Mouse (Mus musculus): ENCODE measurements around the gene Tspan18.

Gene Tspan18

DNA sequence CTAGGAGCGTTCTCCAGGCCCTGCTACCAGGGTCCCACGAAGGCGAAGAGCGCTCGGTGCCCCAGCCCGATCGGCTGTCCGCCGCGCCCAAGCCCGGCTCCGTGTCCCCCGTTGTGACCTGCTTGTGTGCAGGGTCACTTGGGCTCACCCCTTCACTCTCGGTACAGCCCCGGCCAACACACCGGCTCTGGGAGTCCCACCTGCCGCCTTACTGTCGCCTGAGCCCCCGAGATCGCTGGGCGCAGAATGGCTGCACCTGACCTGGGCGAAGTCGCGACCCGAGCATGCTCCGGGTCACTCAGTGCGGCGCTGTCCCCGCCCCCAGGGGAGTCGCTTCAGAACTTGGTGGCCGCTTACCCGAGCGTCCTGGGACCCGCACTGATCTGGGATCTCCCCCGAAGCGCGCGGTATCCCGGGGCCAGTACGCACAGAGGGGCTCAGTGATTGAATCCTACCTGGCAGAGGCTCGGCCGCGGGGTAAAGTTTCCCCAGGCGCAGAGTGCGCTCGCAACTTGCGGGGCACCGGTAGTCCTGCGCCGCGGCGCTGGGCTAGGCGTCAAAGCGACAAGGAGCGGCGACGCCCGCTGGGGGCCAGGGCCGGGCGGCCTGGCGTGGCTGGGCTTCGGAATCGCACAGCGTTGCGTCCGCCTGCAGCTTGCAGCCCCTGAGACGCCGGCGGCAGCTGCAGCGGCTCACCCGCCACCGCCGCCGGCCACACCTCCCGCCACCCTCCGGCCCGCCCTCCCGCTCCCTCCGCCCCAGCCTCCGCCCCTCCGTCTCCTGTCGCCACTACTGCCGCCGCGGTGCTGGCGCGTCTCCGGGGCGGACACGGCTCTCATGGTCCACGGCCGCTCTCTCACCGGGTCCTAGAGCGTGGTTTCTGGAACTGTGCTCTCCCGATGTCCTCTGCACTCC lies at the start of gene Tspan18:
Tspan18 (minus strand) TSS at position 689 of the 915 bp plus-strand sequence.
- peak; percentile 60 for DNase-seq (ENCODE audit: low read depth, low spot score)

DNA sequence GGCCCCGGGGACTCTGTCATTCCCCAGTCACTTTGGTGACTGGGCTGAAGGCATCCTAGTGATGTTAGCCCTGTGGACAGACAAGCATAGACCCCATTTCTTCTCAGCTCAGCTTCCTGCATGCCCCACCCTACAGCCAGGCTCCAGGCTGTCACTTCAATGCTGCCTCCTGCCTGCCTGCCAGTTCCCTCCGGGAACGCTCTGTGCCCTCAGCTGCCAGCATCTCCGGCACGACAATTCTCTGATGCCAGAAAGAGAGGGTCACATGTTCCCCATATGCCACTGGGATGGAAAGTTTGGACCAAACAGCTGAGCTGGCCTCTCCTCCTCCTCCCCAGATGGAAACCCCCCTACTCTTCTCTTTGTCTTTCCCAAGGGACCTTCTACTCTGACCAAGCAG lies 49.5 kb upstream of the Tspan18 start:
- no peak for DNase-seq (ENCODE audit: low read depth, low spot score)

DNA sequence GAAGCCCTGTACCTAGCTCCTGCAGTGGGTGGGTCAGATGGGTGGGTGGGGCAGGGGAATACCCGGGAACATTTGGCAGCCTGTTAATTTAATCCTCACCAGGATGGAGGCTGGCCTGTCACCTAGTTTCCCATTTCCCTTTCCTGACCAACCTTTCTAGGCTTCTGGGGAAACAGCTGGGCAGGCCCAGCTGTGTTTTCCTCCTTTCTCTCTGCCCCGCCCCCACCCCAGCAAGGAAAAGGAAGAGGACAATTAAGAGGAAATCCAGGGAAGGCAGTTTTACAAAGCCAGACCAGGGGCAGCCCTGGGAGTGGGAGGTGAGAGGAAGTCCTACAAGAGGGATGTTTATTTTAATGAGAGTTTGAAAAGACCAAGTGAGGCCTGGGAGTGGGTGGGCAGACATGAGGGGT lies 46.4 kb upstream of the Tspan18 start:
- no peak for DNase-seq (ENCODE audit: low read depth, low spot score)

DNA sequence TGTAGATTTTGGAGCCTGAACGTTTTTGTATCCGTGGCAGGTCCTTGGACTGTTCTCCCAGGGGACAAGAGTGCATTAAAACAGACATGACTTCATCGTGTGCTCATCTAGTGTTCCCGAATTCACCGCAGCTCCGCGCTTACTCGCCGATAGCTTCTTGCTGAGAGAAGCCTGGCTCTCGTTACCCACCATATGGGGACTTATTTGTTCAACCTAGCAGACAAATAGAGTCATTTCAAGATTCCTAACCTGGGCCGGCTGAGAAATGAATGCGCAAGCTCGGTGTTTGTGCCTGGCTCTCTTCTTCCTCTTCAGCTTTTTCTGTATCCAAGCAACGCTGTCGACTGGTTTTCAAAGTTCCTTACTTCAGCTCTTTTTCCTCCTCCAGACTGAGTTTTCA lies 43.5 kb upstream of the Tspan18 start:
- no peak for DNase-seq (ENCODE audit: low read depth, low spot score)

DNA sequence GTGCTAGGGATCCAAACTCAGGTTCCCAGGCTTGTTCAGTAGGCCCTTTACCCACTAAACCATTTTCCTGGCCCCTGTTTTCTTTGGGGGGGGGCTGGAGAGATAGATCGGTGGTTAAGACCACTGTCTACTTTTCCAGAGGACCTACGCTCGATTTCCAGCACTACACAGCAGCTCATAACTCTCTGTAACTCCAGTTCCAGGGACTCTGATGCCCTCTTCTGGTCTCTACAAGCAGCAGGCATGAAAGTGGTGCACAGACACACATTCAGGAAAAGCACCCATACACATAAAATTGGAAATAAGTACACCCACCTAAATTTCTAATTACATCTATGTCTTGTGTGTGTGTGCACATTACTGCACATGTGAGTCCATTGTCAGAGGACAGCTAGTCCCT lies 42.9 kb upstream of the Tspan18 start:
- DNase-seq (ENCODE audit: low read depth, low spot score) = no peak

DNA sequence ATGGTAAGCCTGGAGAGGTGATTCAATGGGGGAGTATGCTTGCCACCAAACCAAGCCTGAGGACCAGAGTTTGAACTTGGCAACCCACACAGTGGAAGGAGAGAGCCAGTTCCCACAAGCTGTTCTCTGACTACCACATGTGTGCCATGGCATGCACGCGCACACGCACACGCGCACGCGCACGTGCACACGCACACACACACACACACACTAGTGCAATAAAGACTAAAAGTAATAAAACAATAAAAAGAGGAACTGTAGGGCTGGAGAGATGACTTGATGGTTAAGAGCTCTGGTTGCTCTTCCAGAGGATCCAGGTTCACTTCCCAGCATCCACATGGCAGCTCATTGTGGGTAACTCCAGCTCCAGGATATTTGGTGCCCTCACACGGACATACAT lies 38.6 kb upstream of the Tspan18 start:
- DNase-seq (ENCODE audit: low read depth, low spot score) = no peak

DNA sequence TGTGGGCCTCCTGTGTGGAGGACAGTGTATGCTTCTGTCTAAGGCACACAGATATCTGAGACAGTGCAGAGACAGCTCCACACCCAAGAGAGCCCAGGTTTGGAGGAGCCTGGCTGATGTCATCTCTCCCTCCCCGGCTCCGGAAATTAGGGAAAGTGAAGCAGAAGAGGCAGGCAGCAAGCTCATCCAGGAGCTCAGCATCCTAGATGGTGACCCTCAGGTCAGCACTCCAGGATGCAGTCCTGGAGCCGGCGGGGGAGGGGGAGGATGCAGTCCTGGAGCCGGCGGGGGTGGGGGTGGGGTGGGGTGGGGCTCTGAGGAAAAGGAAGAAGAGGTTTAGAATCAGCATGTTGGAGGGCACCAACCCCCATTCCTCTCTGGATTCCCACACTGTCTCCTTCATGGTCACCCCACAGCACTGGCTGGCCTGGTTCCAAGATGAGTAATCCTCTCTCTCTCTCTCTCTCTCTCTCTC lies 37.8 kb upstream of the Tspan18 start:
- DNase-seq (ENCODE audit: low read depth, low spot score) = no peak

DNA sequence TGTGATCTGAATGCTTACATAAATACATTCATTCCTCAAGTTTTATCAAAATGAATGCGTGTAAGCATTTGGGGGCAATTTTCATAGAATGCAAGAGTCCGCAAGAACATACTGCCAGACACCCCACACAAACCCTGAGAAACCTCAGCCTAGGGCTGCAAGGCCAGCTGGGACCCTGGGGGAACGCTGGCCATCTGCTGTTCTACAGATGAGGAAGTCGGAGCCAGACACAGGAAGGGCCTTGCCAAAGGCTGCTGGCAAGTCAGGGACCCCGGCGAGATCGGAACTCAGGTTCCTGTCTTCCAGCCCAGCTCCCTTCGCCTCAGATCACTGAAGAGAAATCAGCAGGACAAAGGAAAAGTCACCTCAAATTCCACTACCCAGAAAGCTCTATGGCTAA lies 34.6 kb upstream of the Tspan18 start:
- no peak for DNase-seq (ENCODE audit: low read depth, low spot score)

DNA sequence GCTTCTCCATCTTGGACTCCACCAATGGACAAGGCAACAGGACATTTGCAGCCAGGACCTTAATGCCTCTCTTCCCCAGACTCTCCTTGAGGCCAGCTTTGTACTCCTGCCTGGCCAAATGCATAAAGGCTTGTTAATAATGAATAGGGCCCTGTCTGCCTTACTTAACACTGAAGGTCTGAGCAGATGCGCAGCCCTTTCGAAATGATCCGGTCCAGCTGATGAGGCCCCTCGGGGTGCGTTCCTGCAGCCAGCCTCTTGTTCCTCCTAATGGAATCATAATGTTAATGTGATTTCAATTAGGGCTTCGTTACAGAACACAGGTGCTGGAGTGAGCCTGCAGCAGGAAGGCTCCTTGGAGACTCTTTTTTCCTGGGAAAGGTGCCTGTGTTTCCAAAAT lies 33.7 kb upstream of the Tspan18 start:
- no peak for DNase-seq (ENCODE audit: low read depth, low spot score)

DNA sequence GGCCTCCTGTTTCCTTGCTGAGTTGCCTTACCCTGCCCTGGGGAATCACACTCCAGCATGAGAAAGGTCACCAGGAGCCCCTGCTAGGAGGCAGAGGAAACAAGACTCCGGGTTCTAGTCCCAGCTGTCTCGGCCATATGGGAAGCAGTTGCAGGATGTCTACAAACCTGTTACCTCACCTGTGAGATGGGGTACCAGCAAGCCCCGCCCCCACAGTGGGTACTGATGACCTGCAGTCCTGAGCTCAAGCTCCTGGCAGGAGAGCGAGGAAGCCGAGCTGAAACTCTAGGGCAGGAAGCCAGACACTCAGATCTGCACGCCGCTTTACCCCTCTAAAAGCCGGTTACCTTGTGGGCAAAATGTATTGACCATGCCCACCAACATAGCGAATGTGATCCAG lies 31.1 kb upstream of the Tspan18 start:
- DNase-seq (ENCODE audit: low read depth, low spot score) = no peak

DNA sequence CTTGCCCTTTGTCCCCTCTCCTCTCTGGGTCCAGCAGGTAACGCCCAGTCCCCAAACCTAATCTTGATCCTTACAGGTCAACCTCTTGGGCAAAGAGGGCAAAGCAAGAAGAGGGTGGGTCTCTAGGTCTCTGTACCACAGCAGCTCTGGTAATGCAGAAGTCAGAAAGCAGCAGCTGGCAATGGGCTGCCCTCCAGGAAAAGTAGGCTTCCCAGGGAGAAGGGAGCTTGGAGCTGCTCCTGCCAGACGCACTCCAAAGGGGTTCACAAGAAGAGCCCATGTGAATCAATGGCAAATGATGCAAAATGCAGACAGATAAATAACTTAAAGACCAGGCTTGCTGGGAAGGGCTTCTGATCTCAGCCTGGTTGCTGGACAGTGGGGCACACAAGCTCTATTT lies 30.6 kb upstream of the Tspan18 start:
- no peak for DNase-seq (ENCODE audit: low read depth, low spot score)

DNA sequence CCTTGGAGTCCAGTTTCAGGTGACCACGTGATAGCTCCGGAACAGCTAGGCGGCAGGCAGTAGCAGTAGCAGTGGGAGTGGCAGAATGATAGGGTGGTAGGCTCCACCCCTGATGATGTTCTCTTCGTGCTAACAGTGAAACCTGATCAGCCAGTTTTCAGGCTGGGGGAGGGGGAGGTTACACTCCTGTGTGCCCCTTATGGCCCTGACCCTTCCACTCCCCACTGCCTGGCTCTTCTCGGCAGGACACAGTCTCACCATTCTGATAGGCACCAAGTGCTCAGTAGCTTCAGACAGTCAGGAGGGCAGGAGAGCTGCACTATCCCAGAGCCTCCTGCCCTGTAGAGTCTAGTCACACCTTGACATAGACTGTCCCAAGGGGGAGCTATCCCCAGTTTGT lies 27.1 kb upstream of the Tspan18 start:
- DNase-seq (ENCODE audit: low read depth, low spot score) = peak; percentile 32

DNA sequence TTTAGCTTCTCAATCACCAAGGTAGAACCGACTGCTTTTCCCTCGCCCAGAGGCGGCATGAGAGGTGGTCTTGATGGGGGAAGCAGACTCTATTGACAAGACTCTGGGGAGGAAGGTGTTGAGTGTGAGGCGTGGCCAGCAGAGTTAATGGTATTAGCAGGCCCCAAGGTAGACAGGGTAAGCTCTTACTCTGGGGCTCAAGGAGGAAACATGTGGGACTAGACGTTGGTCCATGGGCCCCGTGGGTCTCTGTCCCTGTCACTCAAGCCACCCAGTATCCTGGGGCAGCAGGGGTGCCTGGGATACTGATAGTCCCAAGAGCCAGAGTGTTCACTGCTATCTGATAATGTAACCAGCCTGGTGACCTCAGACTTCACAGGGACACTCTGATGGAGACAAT lies 26.0 kb upstream of the Tspan18 start:
- no peak for DNase-seq (ENCODE audit: low read depth, low spot score)

DNA sequence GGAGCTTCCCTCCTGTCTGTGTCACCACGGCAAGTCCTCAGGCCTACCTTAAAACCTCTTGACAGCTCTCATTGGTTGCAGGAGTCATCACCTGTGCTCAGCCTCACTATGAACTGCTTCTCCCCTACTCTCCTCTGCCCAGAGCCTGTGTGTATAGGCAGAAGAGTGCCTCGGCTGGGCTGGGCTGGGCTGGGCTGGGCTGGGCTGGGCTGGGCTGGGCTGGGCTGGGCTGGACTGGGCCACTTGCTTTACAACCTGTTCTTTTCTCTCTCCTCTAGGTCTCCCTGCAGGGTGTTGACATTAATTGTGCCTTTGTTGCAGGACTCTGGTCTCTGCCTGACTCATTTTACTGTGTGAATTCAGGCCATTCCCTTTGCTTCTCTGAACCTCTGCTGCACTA lies 23.1 kb upstream of the Tspan18 start:
- no peak for DNase-seq (ENCODE audit: low read depth, low spot score)

DNA sequence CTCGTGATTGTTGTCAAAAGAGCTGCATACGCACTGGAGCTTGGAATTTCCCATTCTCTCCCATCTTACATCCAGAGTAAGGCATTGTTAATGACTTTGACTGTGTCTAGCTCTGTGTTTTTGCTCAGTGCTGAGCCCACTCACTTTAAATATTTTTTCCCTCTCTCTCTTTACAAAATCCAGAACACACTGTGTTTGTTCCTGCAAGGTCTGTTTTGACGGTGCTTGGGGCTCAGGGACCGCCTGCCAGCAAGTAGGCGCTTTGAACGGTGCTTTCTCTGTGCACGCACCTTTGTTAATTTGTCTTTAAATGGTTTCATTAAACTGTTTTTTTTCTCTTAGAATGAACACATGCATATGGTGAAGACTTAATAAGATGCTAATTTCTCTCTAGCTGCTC lies 21.5 kb upstream of the Tspan18 start:
- DNase-seq (ENCODE audit: low read depth, low spot score) = no peak

DNA sequence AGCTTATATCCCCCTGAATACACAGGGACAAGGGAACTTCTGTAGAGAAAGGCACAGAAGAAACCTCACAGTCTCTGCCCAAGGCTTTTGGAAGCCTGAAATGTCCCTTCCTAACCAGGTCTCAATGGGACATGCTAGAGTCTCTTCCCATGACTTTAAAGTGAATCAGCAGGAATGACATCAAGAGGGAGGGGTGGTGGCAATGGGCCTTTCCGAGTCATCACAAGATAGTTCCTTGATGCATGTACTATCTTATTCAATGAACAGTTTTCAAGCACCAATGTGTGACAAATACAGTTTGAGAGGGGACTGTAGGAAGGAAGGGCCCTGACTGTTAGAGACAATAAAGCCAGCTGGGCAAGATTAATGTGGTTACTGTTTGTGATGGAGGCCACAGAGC lies 20.3 kb upstream of the Tspan18 start:
- no peak for DNase-seq (ENCODE audit: low read depth, low spot score)

DNA sequence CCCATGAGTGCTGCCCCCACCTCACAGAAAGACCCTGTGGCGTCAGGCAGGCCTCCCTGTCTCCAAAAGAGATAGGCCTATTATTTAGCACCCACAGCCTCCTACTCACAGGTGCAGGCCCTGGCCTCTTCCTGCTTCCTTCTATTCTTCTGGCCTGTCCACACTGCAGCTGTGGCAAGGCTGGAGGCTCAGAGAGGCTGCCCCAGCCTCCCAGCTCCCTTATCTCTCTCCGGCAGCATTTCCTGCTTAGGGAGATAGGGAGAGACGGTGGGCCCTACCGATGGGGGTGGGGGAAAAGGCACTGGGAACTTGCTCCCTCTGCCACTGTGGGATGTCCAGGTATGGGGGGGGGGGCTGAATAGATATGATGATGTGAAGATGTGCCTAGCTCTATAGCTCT lies 19.4 kb upstream of the Tspan18 start:
- no peak for DNase-seq (ENCODE audit: low read depth, low spot score)

DNA sequence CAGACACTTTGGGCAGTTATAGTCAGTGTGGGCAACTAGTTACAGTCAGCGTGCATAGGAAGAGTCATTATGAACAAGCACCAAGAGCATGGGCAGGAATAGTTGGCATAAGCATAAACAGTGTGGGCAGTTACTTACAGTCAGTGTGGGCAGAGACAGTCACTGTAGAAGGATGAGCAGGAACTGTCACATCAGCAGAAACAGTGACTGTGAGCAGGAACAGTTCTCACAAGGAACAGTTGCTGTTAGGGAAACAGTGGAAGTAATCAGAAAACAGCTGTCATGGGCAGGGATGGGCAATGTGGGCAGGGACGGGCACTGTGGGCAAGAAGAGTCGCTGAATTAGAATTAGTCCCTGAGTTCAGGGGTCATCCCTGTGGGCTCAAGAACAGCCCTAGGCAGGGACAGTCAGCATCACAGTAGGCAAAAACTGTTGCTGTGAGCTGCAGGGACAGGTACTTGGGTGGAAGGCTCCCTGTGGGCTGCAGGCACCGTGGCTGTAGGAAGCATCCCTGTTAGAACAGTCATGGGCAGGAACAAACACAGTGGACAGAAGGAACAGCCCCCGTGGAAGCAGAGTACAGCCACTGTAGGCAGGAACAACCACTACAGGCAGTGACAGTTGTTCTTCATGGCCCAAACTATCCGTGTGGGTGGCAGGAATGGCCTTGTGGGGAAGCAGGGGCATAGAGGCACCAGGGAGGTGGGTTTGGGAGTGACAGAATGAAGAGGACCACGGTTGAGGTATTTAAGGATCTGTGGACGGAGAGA lies 18.8 kb upstream of the Tspan18 start:
- no peak for DNase-seq (ENCODE audit: low read depth, low spot score)

DNA sequence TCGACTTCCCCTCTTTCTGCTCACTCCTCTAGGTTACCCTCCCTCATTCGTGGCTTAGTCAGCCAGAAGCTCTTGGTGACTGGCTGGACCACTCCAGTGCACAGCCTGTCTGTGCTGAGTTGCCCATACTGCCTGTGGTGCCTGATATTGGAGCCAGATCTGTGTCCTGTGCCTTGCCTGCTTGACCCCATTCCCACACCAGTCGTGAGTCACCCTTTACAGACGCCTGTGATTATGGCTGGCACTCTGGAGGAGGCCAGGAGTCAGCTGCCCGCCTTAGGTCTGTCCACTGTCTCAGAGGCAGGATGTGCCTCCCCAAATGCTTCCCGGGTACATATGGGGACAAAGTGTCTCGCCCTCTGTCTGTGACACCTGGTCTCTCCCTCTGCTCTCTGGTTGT lies 17.0 kb upstream of the Tspan18 start:
- DNase-seq (ENCODE audit: low read depth, low spot score) = no peak

DNA sequence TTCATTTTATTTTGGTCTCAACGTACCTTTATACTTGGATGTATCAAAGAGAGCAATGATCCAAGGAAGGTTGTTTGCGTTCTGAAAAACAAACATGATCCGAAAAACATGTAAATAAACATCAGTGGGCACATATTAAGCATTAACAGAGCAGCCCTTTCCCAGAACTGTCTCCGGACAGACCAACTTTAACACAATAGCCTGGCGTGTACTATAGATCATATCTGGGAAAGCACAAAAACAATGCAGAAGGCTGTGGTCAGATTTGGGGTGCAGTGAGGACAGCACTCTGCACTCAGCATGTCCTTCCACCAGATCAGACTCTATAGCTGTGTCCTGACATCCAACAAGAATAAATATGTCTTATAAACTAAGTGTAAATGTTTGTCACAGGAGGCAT lies 12.7 kb upstream of the Tspan18 start:
- DNase-seq (ENCODE audit: low read depth, low spot score) = no peak

DNA sequence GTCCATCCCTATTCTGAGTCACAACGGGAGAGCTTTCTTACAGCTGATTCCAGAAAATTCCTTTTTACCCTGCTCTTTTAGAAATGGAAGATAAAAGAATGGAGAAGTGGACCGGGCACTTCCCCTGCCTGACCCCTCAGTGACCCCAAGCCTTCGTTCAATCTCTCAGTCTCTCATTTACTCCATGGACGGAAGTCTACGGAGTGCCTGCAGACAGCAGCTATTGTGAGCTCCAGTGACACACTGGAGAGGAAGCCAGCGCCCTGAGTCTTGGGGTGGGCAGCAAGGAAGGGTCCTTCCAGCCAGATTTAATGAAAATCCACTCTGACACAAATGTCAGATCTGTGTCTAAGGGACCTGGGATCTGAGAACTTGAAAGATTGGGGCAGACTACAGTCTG lies 12.3 kb upstream of the Tspan18 start:
- DNase-seq (ENCODE audit: low read depth, low spot score) = no peak

DNA sequence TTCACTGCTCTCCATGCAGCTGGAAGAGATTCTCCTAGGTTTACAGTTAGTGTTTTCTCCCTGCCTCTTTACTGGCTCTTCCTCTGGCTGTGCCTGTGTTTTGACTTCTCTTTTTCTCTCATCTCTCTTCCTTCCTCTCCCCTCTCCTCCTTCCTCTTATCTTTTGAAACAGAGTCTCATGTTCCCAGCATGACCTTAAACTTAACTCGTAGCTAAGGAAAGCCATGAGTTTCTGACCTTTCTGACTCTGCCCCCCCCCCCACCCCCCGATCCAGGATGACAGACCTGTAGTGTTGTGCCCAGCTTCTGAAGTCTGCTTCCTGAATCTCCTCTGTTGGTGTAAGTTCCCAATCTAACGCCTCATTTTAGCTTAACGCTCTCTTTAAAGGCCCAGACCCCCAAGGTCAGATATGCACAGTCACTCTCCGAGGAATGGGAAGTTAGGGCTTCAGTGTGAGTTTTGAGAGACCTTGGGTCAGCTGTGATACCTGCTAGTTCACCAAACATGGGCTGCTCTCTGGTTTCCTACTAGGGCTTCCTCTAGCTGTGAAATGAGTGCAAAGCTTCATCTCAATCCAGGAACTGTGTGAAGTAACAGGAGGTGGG lies 11.5 kb upstream of the Tspan18 start:
- DNase-seq (ENCODE audit: low read depth, low spot score) = no peak

Measured in R1 (cell line).